Mouse (Mus musculus): ENCODE measurements around the gene B630019K06Rik.

- TF ChIP-seq POLR2A (IDR thresholded peaks at IDR 0.05; ENCODE audit: extremely low read depth, insufficient read depth, low read length) (no peak), CTCF (IDR thresholded peaks at IDR 0.05; ENCODE audit: low read depth, low read length) (no peak)
These were observed 1.0 kb downstream of the B630019K06Rik start for GRCm38 (mm10) chrX:8893182-8893651.
